Mouse (Mus musculus) lung, postnatal 0 days (tissue): Measurements from ENCODE around the gene Apoa5. TPM values are rescaled to one million over a fixed set of nuclear protein-coding genes. Genes with fewer than 3 reads are reported as not detected.

Source experiments
- ATAC-seq: fragments of 200-750 bp; cut with Nextera tagmentation; 2 replicates; pipeline ENCODE4 v1.8.0; 2017; ENCODE audit warnings: moderate library complexity
- DNase-seq: peaks from one replicate; pipeline ENCODE4 v3.0.0-alpha.2; 2016; ENCODE audit warnings: low spot score
- H3K27ac ChIP-seq: fragments of 300-500 bp; sonication (generic); 2 replicates; pipeline ENCODE4 v1.5.1; 2014; ENCODE audit warnings: antibody characterized with exemption, mild to moderate bottlenecking, low read length, mixed read lengths
- H3K27me3 ChIP-seq: fragments of 300-500 bp; sonication (generic); replicated peaks from 2 replicates; pipeline ENCODE4 v1.6.1; 2014; ENCODE audit warnings: low read length, mixed read lengths; ENCODE audit not compliant: insufficient read depth
- H3K36me3 ChIP-seq: fragments of 300-500 bp; sonication (generic); 2 replicates; pipeline ENCODE4 v1.6.1; 2014; ENCODE audit warnings: low read length, mixed read lengths; ENCODE audit not compliant: insufficient read depth
- H3K4me1 ChIP-seq: fragments of 300-500 bp; sonication (generic); 2 replicates; pipeline ENCODE4 v1.6.1; 2014; ENCODE audit warnings: antibody characterized with exemption, low read depth, low read length, mixed read lengths; ENCODE audit not compliant: insufficient read depth
- H3K4me2 ChIP-seq: fragments of 300-500 bp; sonication (generic); replicated peaks from 2 replicates; pipeline ENCODE4 v1.6.1; 2014; ENCODE audit warnings: low read depth, mild to moderate bottlenecking, low read length, moderate library complexity, mixed read lengths
- H3K4me3 ChIP-seq: fragments of 300-500 bp; sonication (generic); 2 replicates; pipeline ENCODE4 v1.5.1; 2014; ENCODE audit warnings: low read depth, low read length
- H3K9ac ChIP-seq: fragments of 300-500 bp; sonication (generic); replicated peaks from 2 replicates; pipeline ENCODE4 v1.6.1; 2014; ENCODE audit warnings: low read depth, mild to moderate bottlenecking
- H3K9me3 ChIP-seq: fragments of 300-500 bp; sonication (generic); 2 replicates; pipeline ENCODE4 v1.6.1; 2016; ENCODE audit warnings: low read length, mixed read lengths
- CTCF ChIP-seq: IDR thresholded peaks from 2 replicates; pipeline ENCODE4 v1.5.1; 2016; ENCODE audit warnings: antibody characterized with exemption, mild to moderate bottlenecking
- EP300 ChIP-seq: IDR thresholded peaks from 2 replicates; pipeline ENCODE4 v1.6.1; 2016; ENCODE audit warnings: antibody characterized with exemption, mild to moderate bottlenecking, control low read depth
- WGBS: fragments of 180-500 bp; shearing (Covaris S2); extraction: QIAGEN DNeasy Blood & Tissue Kit; methylation state at CpG from one replicate; pipeline ENCODE4 v1.1.7; 2014; 5-methylcytosine and 5-hydroxymethylcytosine counted together
- polyA plus RNA-seq: library from polyadenylated mRNA; unstranded; fragments of >200 nt; fragmentation: Nextera tagmentation; extraction: Ambion mirVana; gene quantifications from 2 replicates; pipeline ENCODE4 v1.2.1, GENCODE M21; 2015

Gene Apoa5
- 0.06 and 0.24 TPM in 2 replicates for polyA plus RNA-seq

GRCm38 (mm10) chr9:46268343-46268873, at the start of gene Apoa5:
TSS of gene Apoa5 (plus strand) at chr9:46268633.
- Histone ChIP-seq H3K9me3 (no peaks in the 10 kb centered on the region), H3K4me3 (no peak within 1 kb of the TSS), H3K27me3 (peaks cover 3% of the 10 kb centered on the region; the same call in 1 of the 2 replicates), H3K4me2 (no peak within 1 kb of the TSS), H3K36me3 (no peaks in the 10 kb centered on the region), H3K27ac (no peak within 1 kb of the TSS), H3K9ac (no peak within 1 kb of the TSS), H3K4me1 (peaks cover under 1% of the 10 kb centered on the region)
- ATAC-seq, result no peak
- 33% methylated on average over 7 of the region's 7 CpGs for WGBS
- TF ChIP-seq CTCF (no peak), EP300 (no peak)
- DNase-seq, result no peak

DNA sequence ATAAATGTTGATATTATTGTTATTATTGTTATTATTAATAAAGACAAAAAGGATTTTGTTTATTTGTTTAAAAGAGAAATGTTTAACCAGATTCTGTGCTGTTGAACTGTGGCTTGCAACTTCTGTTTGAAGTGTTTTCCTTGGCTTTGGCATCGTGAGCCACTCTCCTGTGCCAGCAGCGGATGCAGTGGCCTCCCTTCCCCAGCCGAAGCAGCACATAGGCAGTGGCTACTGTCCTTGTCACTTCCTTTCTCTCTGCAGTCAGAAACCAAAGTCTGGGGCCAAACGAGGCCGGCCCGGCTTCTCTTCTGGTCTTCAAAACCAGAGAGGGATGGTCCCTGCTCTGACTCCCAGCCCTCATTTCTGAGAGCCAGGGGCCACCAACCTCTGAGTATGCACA, 45.3 kb upstream of the Apoa5 start:
- H3K9me3 ChIP-seq, result no peaks in the 10 kb centered on the region
- ATAC-seq (no peak), DNase-seq (no peak)
- no peak overlapping the region for H3K4me3 ChIP-seq
- 73% methylated on average over 6 of the region's 6 CpGs for WGBS
- TF ChIP-seq CTCF (no peak), EP300 (no peak)
- no peaks in the 10 kb centered on the region for H3K4me1 ChIP-seq
- no peaks in the 10 kb centered on the region for H3K27me3 ChIP-seq
- peaks cover 25% of the 10 kb centered on the region for H3K36me3 ChIP-seq
- no peak overlapping the region for H3K9ac ChIP-seq
- H3K27ac ChIP-seq, result no peak overlapping the region
- no peak overlapping the region for H3K4me2 ChIP-seq

- Histone ChIP-seq H3K27me3 (no peaks in the 10 kb centered on the region), H3K36me3 (peaks cover 25% of the 10 kb centered on the region), H3K4me3 (no peak overlapping the region), H3K4me2 (no peak overlapping the region), H3K27ac (no peak overlapping the region), H3K4me1 (no peaks in the 10 kb centered on the region), H3K9ac (no peak overlapping the region), H3K9me3 (no peaks in the 10 kb centered on the region)
- ATAC-seq (no peak), DNase-seq (no peak)
- 81% methylated on average over 3 of the region's 3 CpGs for WGBS
- TF ChIP-seq EP300 (no peak), CTCF (no peak)
Observed at GRCm38 (mm10) chr9:46224101-46224500, 44.3 kb upstream of the Apoa5 start.

DNA sequence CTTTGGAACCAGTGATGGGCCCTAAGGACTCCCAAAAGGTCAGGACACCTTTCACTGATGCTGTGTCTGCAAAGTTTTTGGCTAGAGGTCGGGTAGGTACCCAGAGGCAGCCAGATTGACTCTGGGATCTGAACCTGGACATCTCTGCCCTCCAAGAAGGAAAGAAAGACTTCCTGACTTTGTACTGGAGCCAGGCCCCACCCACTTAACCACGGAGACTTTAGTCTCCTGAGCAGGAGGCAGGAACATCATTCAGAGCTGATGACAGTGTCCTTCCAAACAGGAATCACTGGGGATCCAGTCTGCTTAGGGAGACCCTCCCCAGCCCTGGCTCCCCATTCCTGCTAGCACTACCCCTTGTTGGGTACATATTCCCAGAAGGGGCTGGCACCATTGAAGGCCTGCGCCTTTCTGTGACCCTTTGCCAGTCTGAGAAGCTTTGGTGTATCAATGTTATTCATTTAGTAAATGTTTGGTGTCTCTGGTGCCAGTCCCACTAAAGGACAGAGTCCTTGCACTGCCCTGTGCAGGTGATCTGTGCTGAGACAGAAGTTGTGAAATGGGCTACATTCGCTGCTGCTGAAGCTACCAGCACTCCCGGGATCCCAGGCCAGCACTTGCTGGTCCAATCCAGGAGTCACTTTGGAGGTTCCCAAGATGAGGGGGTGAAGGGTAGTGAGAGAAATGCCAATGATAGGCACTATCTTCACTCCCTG, 43.3 kb upstream of the Apoa5 start:
- Histone ChIP-seq H3K36me3 (peaks cover 19% of the 10 kb centered on the region), H3K4me1 (peaks cover 4% of the 10 kb centered on the region; the same call in 1 of the 2 replicates), H3K27ac (no peak overlapping the region), H3K27me3 (no peaks in the 10 kb centered on the region), H3K9me3 (no peaks in the 10 kb centered on the region), H3K4me2 (no peak overlapping the region), H3K4me3 (no peak overlapping the region), H3K9ac (no peak overlapping the region)
- DNase-seq (no peak), ATAC-seq (no peak)
- no peak for TF ChIP-seq EP300
- TF ChIP-seq CTCF, result no peak
- 51% methylated on average over 5 of the region's 5 CpGs for whole genome bisulfite sequencing

GRCm38 (mm10) chr9:46227064-46227614, 41.3 kb upstream of the Apoa5 start:
- DNase-seq (no peak), ATAC-seq (no peak)
- H3K4me2 ChIP-seq, result no peak overlapping the region
- H3K36me3 ChIP-seq, result peaks cover 7% of the 10 kb centered on the region
- peaks cover 7% of the 10 kb centered on the region; the same call in 1 of the 2 replicates for H3K4me1 ChIP-seq
- H3K9ac ChIP-seq, result no peak overlapping the region
- H3K9me3 ChIP-seq, result no peaks in the 10 kb centered on the region
- no peak overlapping the region for H3K27ac ChIP-seq
- TF ChIP-seq EP300 (no peak), CTCF (no peak)
- H3K27me3 ChIP-seq, result 0 out of 2 replicates have a peak, but pooled peaks cover 4% of the 10 kb centered on the region
- 87% methylated on average over 3 of the region's 3 CpGs for WGBS
- no peak overlapping the region for H3K4me3 ChIP-seq

DNA sequence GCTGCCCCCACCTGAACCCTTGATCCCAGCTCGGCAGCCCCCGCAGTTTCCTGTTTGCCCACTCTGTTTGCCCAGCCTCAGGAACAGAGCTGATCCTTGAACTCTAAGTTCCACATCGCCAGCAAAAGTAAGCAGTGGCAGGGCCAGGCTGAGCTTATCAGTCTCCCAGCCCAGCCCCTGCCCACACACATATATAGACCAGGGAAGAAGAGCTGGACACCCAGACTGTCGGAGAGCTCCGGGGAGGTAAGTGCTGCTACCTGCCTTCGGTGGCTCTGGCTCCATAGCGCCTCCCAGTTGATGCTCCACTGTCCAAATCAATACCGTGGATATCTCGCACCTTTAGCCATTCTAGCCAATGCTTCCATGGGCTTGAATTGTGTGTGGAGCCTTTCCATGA, 39.9 kb upstream of the Apoa5 start, which contains the start of gene Apoa1:
Gene Apoa1 (plus strand): TSS at position 90 of the 400 bp plus-strand sequence.
- peaks cover 7% of the 10 kb centered on the region; the same call in 1 of the 2 replicates for H3K4me1 ChIP-seq
- no peak for ATAC-seq
- 39% methylated on average over 9 of the region's 9 CpGs for WGBS

More for the DNA sequence above, 39.9 kb upstream of the Apoa5 start, which contains the start of gene Apoa1:
- 0 out of 2 replicates have a peak, but pooled peaks cover 4% of the 10 kb centered on the region for H3K27me3 ChIP-seq
- H3K36me3 ChIP-seq, result no peaks in the 10 kb centered on the region
- DNase-seq, result no peak
- no peak within 1 kb of the TSS for H3K4me3 ChIP-seq
- no peak within 1 kb of the TSS for H3K9ac ChIP-seq
- H3K9me3 ChIP-seq, result no peaks in the 10 kb centered on the region
- TF ChIP-seq CTCF (no peak), EP300 (no peak)
- no peak within 1 kb of the TSS for H3K4me2 ChIP-seq
- H3K27ac ChIP-seq, result no peak within 1 kb of the TSS
